In the genomic region with DNA sequence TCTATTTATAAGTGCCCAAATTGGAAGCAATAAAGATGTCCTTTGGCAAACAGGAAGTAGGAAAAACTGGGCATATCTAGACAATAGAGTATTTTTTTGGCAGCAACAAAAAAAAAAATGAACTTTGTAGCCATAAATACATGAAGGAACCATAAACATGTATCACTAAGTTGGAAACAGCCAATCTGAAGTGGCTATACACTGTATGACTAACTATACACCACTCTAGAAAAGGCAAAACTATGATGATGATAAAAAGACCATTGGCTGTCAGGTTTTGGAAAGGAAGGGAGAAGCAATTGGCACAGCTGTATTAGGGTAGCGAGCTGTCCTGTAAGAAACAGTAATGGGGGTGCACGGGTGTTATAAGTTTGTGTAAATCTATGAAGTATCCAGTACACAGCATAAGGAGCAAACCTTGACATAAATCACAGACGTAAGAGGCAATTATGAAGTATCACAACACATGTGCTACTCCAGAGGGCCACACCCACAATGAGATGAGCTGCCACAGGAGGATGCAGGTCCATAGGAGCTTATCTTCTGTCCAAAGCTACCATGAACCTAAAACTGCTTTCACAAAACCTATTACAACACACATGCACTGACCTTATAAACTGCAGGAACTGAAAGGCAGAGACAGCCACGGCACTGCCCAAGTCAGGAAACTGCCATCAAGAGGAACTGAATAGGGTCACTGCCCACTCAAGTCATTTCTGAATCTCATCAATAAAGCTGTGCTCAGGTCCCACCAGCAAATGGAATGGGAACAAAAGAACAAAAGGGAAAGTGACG, we compare ENCODE assay signal across 18 mouse cellular contexts. TPM values are rescaled to one million over a fixed set of nuclear protein-coding genes. Genes with fewer than 3 reads are reported as not detected.
"Had no signal": no experiment of that assay in that cellular context is flagged by ENCODE, and none has a peak within 500 bp of the region (broad histone marks: within the 10 kb centered on the region; RNA-seq: fewer than 3 reads in every experiment).

No protein-coding gene starts in this region.

- H3K9me3 ChIP-seq: kidney, embryonic 15.5 days; limb, embryonic 12.5 days; midbrain, embryonic 10.5 days; neural tube, embryonic 12.5 days had no signal

- H3K27ac ChIP-seq: kidney, embryonic 15.5 days; left cerebral cortex, adult 2 months; limb, embryonic 12.5 days; liver, embryonic 14.5 days; midbrain, embryonic 10.5 days; neural tube, embryonic 12.5 days had no signal

- H3K9ac ChIP-seq: kidney, embryonic 15.5 days; limb, embryonic 12.5 days; liver, embryonic 14.5 days; neural tube, embryonic 12.5 days had no signal

- DNase-seq: kidney, adult 2 months; kidney, postnatal 14 days; lung, adult 18-20 months; lung, postnatal 36 days; midbrain, embryonic 14.5 days; thymus, adult 18-20 months; thymus, postnatal 14 days had no signal

- H3K4me2 ChIP-seq: kidney, embryonic 15.5 days; limb, embryonic 12.5 days; neural tube, embryonic 12.5 days had no signal

- H3K27me3 ChIP-seq: kidney, embryonic 15.5 days; limb, embryonic 12.5 days; neural tube, embryonic 12.5 days had no signal

- H3K4me3 ChIP-seq: kidney, embryonic 15.5 days; left cerebral cortex, adult 2 months; limb, embryonic 12.5 days; midbrain, embryonic 10.5 days; neural tube, embryonic 12.5 days had no signal

- H3K4me1 ChIP-seq: kidney, embryonic 15.5 days; limb, embryonic 12.5 days had no signal

- ATAC-seq: inflammation-experienced regulatory T-cells, adult 6 months had no signal

RNA-seq across cellular contexts. Expression of gene Cyp2d26, which starts 13.1 kb away (rescaled TPM):
- total RNA-seq: layer of hippocampus, postnatal 25 days; left cerebral cortex, adult 2 months; left cerebral cortex, postnatal 25 days; megakaryocyte progenitor cell, adult 5-6 weeks had no signal
- polyA plus RNA-seq: limb, embryonic 12.5 days; midbrain, embryonic 10.5 days; neural tube, embryonic 12.5 days had no signal

RNA-seq across cellular contexts. Expression of gene Cyp2d40, which starts 43.2 kb away (rescaled TPM):
- total RNA-seq: layer of hippocampus, postnatal 25 days; left cerebral cortex, adult 2 months; left cerebral cortex, postnatal 25 days; megakaryocyte progenitor cell, adult 5-6 weeks had no signal
- polyA plus RNA-seq: inflammation-experienced regulatory T-cells, adult 6 months; kidney, embryonic 15.5 days; limb, embryonic 12.5 days; lung, embryonic 16.5 days; midbrain, embryonic 10.5 days; midbrain, embryonic 14.5 days; neural tube, embryonic 12.5 days had no signal
